Mouse (Mus musculus) small intestine, adult 2 months (tissue): ENCODE data around the gene Wsb2.

ENCODE experiments used
- CTCF ChIP-seq: fragments of 200-500 bp; IDR thresholded peaks from 2 replicates; pipeline ENCODE4 v1.5.1; 2012; ENCODE audit warnings: low read depth, mild to moderate bottlenecking, control low read depth, inconsistent platforms, low read length, moderate library complexity, mixed read lengths; ENCODE audit not compliant: insufficient replicate concordance, insufficient read length; ENCODE audit errors: extremely low read depth
- POLR2A ChIP-seq: fragments of 200-500 bp; IDR thresholded peaks from 2 replicates; pipeline ENCODE4 v1.6.1; 2012; ENCODE audit warnings: low read depth, mild to moderate bottlenecking, control low read depth, inconsistent platforms, low read length, moderate library complexity

DNA sequence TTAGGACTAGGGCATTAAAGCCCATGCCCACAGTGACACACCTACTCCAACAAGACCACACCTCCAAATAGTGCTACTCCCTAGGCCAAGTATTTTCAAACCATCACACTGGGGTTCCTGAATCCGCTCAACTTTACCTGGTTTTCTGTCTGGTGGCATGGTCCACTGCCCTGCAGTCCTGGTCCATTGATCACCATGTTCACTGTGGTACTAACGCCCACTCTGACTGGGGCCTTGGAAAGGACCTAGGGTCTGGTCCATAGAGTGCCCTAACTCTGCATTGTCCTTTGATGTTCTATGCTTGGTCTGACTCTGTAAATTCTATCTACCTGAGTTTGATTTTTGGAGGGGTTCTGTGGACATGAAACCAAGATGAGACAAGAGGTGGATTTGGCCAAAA, 9.3 kb upstream of the Wsb2 start:
- TF ChIP-seq CTCF, result no peak
- TF ChIP-seq POLR2A, result no peak
